Mouse (Mus musculus) embryonic facial prominence, embryonic 13.5 days (tissue): ENCODE results near the gene Gtf2b. TPM values are rescaled to one million over a fixed set of nuclear protein-coding genes. Genes with fewer than 3 reads are reported as not detected.

ENCODE experiments used
- ATAC-seq: fragments of 200-750 bp; cut with Nextera tagmentation; 2 replicates; pipeline ENCODE4 v1.8.0; 2017; ENCODE audit warnings: low read depth; ENCODE audit not compliant: insufficient number of reproducible peaks, insufficient read depth, low FRiP score, low TSS enrichment
- H3K27ac ChIP-seq: fragments of 300-500 bp; sonication (generic); 2 replicates; pipeline ENCODE4 v1.5.1; 2015; ENCODE audit warnings: moderate library complexity, mild to moderate bottlenecking, inconsistent platforms
- H3K27me3 ChIP-seq: fragments of 300-500 bp; sonication (generic); 2 replicates; pipeline ENCODE4 v1.6.1; 2015; ENCODE audit warnings: mild to moderate bottlenecking, inconsistent platforms
- H3K36me3 ChIP-seq: fragments of 300-500 bp; sonication (generic); 2 replicates; pipeline ENCODE4 v1.6.1; 2015; ENCODE audit warnings: mild to moderate bottlenecking, inconsistent platforms
- H3K4me1 ChIP-seq: fragments of 300-500 bp; sonication (generic); 2 replicates; pipeline ENCODE4 v1.6.1; 2015; ENCODE audit warnings: inconsistent platforms
- H3K4me2 ChIP-seq: fragments of 300-500 bp; sonication (generic); 2 replicates; pipeline ENCODE4 v1.6.1; 2015; ENCODE audit warnings: moderate library complexity, mild to moderate bottlenecking, inconsistent platforms
- H3K4me3 ChIP-seq: fragments of 300-500 bp; sonication (generic); 2 replicates; pipeline ENCODE4 v1.5.1; 2015; ENCODE audit warnings: mild to moderate bottlenecking, inconsistent platforms
- H3K9ac ChIP-seq: fragments of 300-500 bp; sonication (generic); 2 replicates; pipeline ENCODE4 v1.6.1; 2015; ENCODE audit warnings: mild to moderate bottlenecking, inconsistent platforms
- H3K9me3 ChIP-seq: fragments of 300-500 bp; sonication (generic); 2 replicates; pipeline ENCODE4 v1.6.1; 2016; ENCODE audit warnings: inconsistent platforms
- WGBS: fragments of 180-500 bp; shearing (Covaris S2); methylation state at CpG from one replicate; pipeline ENCODE4 v1.1.7; 2015; ENCODE audit warnings: mixed read lengths; 5-methylcytosine and 5-hydroxymethylcytosine counted together
- polyA plus RNA-seq: library from polyadenylated mRNA; unstranded; fragments of >200 nt; fragmentation: Nextera tagmentation; extraction: Ambion mirVana; gene quantifications from 2 replicates; pipeline ENCODE4 v1.2.1, GENCODE M21; 2015

Gene Gtf2b
- polyA plus RNA-seq, 1 experiment from 2014 or later, result 85.4 TPM

DNA sequence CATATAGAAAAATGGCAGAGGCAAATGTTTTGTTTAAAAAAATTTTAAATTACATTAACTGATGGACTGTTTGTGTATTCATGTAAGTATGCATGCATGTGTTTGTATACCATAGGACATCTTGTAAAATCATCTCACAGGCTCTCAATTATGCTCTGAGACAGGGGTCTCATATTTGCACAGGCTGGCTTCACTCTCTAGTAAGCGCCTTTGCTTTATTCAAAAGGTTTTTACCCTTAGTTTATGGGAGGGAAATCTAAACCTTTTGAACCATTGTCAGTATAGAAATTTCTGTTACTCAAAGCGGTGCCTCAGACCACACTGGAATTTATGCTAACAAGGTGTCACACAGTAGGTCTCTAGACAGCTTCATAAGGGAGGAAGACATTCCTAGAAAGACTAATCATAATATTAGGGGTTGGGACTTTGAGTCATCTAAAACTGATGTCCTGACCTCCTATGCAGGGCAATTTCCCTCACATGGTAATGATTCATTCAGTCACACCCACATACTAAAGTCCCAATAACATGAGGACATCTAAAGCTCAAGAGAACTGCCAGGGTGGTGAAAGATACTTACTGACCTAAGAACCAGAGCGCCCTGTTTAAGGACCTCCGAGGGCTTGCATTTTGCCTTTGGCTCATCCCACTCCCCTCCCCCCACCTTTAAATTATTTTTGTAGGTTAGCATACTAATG, 61.8 kb downstream of the Gtf2b start:
- Histone ChIP-seq H3K36me3 (peaks cover 34% of the 10 kb centered on the region), H3K9ac (no peak overlapping the region), H3K4me2 (no peak overlapping the region), H3K4me3 (no peak overlapping the region), H3K9me3 (no peaks in the 10 kb centered on the region), H3K27ac (no peak overlapping the region), H3K4me1 (0 out of 2 replicates have a peak, but pooled peaks cover 3% of the 10 kb centered on the region), H3K27me3 (no peaks in the 10 kb centered on the region)
- WGBS, result 89% methylated on average over 4 of the region's 4 CpGs
- no peak for ATAC-seq

DNA sequence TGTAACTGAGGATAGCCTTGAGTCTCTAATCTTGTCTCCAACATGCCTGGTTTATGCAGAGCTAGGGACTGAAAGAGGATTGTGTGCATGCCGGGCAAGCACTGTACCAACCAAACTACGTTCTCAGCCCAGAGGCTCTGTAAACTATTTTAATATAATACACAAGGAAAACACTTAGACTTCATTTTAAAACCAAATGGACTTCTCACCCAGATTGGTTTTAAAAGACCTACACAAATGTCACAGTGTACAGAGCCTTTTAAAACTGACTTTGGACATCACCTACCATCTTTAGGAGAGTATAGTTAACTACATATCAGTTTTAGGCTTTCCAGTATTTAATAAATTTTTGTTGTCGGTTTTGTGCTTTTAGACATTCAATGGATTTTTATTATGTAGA, 68.1 kb downstream of the Gtf2b start:
- Histone ChIP-seq H3K9ac (no peak overlapping the region), H3K4me3 (no peak overlapping the region), H3K27me3 (no peaks in the 10 kb centered on the region), H3K9me3 (no peaks in the 10 kb centered on the region), H3K36me3 (peaks cover 21% of the 10 kb centered on the region), H3K4me1 (no peaks in the 10 kb centered on the region), H3K27ac (no peak overlapping the region), H3K4me2 (no peak overlapping the region)
- 88% methylated on average over 3 of the region's 3 CpGs for WGBS
- ATAC-seq, result no peak

Other genes starting within 250 kb of the Gtf2b start
- 1.7 and 1.8 TPM in 2 replicates for gene Gbp7, start 234.7 kb upstream of the Gtf2b start, polyA plus RNA-seq
- gene Gbp3, start 205.0 kb upstream of the Gtf2b start, polyA plus RNA-seq, result 0.70 and 1.3 TPM in 2 replicates
- gene Gbp2b, start 170.2 kb upstream of the Gtf2b start, polyA plus RNA-seq, result not detected in 2 replicates
- 0.26 and 0.28 TPM in 2 replicates for gene Gbp2, start 144.4 kb upstream of the Gtf2b start, polyA plus RNA-seq
- gene Kyat3, start 64.0 kb upstream of the Gtf2b start, polyA plus RNA-seq, result 19.5 and 22.4 TPM in 2 replicates
- 50.6 and 54.4 TPM in 2 replicates for gene Pkn2, start 117.0 kb downstream of the Gtf2b start, polyA plus RNA-seq